Mouse (Mus musculus) frontal cortex, postnatal 14 days (tissue): ENCODE measurements around the gene Phldb2.

ENCODE experiments used
- DNase-seq, 2 experiments: peaks; one replicate each; pipeline ENCODE4 v3.0.0; 2022; ENCODE audit warnings: low spot score in 2 of 2

The Phldb2 gene

GRCm38 (mm10) chr16:45946335-45946734 lies 7.1 kb downstream of the Phldb2 start:
- DNase-seq = no peak

GRCm38 (mm10) chr16:45945649-45946048 lies 7.7 kb downstream of the Phldb2 start:
- no peak for DNase-seq

GRCm38 (mm10) chr16:45945174-45945631 lies 8.2 kb downstream of the Phldb2 start:
- DNase-seq = no peak

GRCm38 (mm10) chr16:45942169-45942891 lies 11.1 kb downstream of the Phldb2 start:
- no peak for DNase-seq

- DNase-seq = no peak
These were observed 12.7 kb downstream of the Phldb2 start for GRCm38 (mm10) chr16:45940701-45941100.

GRCm38 (mm10) chr16:45939436-45939835 lies 14.0 kb downstream of the Phldb2 start:
- DNase-seq = no peak

- DNase-seq = no peak
These were observed 16.0 kb downstream of the Phldb2 start for GRCm38 (mm10) chr16:45937381-45937780.

GRCm38 (mm10) chr16:45936521-45936920 lies 16.9 kb downstream of the Phldb2 start:
- no peak for DNase-seq

- DNase-seq = no peak
These were observed 17.4 kb downstream of the Phldb2 start for GRCm38 (mm10) chr16:45935956-45936483.

GRCm38 (mm10) chr16:45934721-45935407 lies 18.5 kb downstream of the Phldb2 start:
- no peak for DNase-seq

- DNase-seq = no peak
These were observed 23.1 kb downstream of the Phldb2 start for GRCm38 (mm10) chr16:45930308-45930707.

- no peak for DNase-seq
These were observed 25.3 kb downstream of the Phldb2 start for GRCm38 (mm10) chr16:45928090-45928489.

GRCm38 (mm10) chr16:45927601-45928000 lies 25.8 kb downstream of the Phldb2 start:
- DNase-seq = no peak

- no peak for DNase-seq
These were observed 26.5 kb downstream of the Phldb2 start for GRCm38 (mm10) chr16:45926875-45927274.

- DNase-seq = no peak
These were observed 29.5 kb downstream of the Phldb2 start for GRCm38 (mm10) chr16:45923731-45924424.

GRCm38 (mm10) chr16:45922546-45923229 lies 30.7 kb downstream of the Phldb2 start:
- DNase-seq = no peak

GRCm38 (mm10) chr16:45919572-45919971 lies 33.8 kb downstream of the Phldb2 start:
- peak in 1 of 2 experiments; percentile 13 for DNase-seq

GRCm38 (mm10) chr16:45903595-45903994 lies 49.8 kb downstream of the Phldb2 start:
- DNase-seq = no peak

- no peak for DNase-seq
These were observed 54.9 kb downstream of the Phldb2 start for GRCm38 (mm10) chr16:45898459-45898858.

- DNase-seq = no peak
These were observed 56.8 kb downstream of the Phldb2 start for GRCm38 (mm10) chr16:45896587-45896986.

GRCm38 (mm10) chr16:45894998-45895397 lies 58.4 kb downstream of the Phldb2 start:
- no peak for DNase-seq

GRCm38 (mm10) chr16:45893796-45894195 lies 59.6 kb downstream of the Phldb2 start:
- no peak for DNase-seq
